Mouse (Mus musculus) hindbrain, embryonic 13.5 days (tissue): ENCODE measurements around the gene Gpld1. TPM values are rescaled to one million over a fixed set of nuclear protein-coding genes. Genes with fewer than 3 reads are reported as not detected.
A peak's percentile ranks its signal among the peaks of the same experiment; 100 is the strongest.

ENCODE experiments used
- ATAC-seq: fragments of 200-750 bp; cut with Nextera tagmentation; 2 replicates; pipeline ENCODE4 v1.8.0; 2017; ENCODE audit warnings: moderate TSS enrichment; ENCODE audit not compliant: low FRiP score
- H3K27ac ChIP-seq: fragments of 300-500 bp; sonication (generic); 2 replicates; pipeline ENCODE4 v1.5.1; 2015; ENCODE audit warnings: inconsistent platforms, mild to moderate bottlenecking, moderate library complexity
- H3K27me3 ChIP-seq: fragments of 300-500 bp; sonication (generic); 2 replicates; pipeline ENCODE4 v1.6.1; 2015; ENCODE audit warnings: mild to moderate bottlenecking, inconsistent platforms
- H3K36me3 ChIP-seq: fragments of 300-500 bp; sonication (generic); 2 replicates; pipeline ENCODE4 v1.6.1; 2015; ENCODE audit warnings: mild to moderate bottlenecking, inconsistent platforms
- H3K4me1 ChIP-seq: fragments of 300-500 bp; sonication (generic); replicated peaks from 2 replicates; pipeline ENCODE4 v1.6.1; 2015; ENCODE audit warnings: inconsistent platforms
- H3K4me2 ChIP-seq: fragments of 300-500 bp; sonication (generic); 2 replicates; pipeline ENCODE4 v1.6.1; 2015; ENCODE audit warnings: inconsistent platforms, mild to moderate bottlenecking, moderate library complexity
- H3K4me3 ChIP-seq: fragments of 300-500 bp; sonication (generic); 2 replicates; pipeline ENCODE4 v1.5.1; 2015; ENCODE audit warnings: mild to moderate bottlenecking, inconsistent platforms
- H3K9ac ChIP-seq: fragments of 300-500 bp; sonication (generic); 2 replicates; pipeline ENCODE4 v1.6.1; 2015; ENCODE audit warnings: mild to moderate bottlenecking, inconsistent platforms
- H3K9me3 ChIP-seq: fragments of 300-500 bp; sonication (generic); 2 replicates; pipeline ENCODE4 v1.6.1; 2016; ENCODE audit warnings: inconsistent platforms
- WGBS: fragments of 180-500 bp; shearing (Covaris S2); methylation state at CpG from one replicate; pipeline ENCODE4 v1.1.7; 2015; 5-methylcytosine and 5-hydroxymethylcytosine counted together
- polyA plus RNA-seq: library from polyadenylated mRNA; unstranded; fragments of >200 nt; fragmentation: Nextera tagmentation; extraction: Ambion mirVana; gene quantifications from 2 replicates; pipeline ENCODE4 v1.2.1, GENCODE M21; 2015

The Gpld1 gene
- polyA plus RNA-seq, 1 experiment from 2014 or later: 1.3 TPM

DNA sequence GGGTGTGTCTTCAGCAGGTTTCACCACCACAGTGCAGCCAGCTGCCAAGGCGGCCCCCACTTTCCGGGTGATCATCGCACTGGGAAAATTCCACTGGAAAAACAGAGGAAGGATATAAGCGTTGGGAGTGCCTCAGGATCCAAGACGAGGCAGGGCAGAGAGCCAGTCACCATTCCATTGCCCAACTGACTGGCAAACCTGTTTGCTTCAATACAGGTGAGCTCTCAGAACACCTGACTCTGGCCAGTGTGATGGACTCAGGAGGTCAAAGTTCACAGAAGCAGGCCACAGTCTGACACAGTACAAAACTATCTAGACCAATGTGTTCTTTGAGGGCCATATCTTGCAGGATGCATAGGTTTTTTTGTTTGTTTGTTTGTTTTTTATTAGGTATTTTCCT lies 19.0 kb upstream of the Gpld1 start:
- 96% methylated on average over 5 of the region's 5 CpGs for WGBS
- no peak overlapping the region for H3K9ac ChIP-seq
- peaks cover 45% of the 10 kb centered on the region for H3K36me3 ChIP-seq
- H3K27me3 ChIP-seq: no peaks in the 10 kb centered on the region
- no peak overlapping the region for H3K27ac ChIP-seq
- no peak for ATAC-seq
- no peak overlapping the region for H3K4me2 ChIP-seq
- no peak overlapping the region for H3K4me3 ChIP-seq
- no peaks in the 10 kb centered on the region for H3K4me1 ChIP-seq
- H3K9me3 ChIP-seq: no peaks in the 10 kb centered on the region

DNA sequence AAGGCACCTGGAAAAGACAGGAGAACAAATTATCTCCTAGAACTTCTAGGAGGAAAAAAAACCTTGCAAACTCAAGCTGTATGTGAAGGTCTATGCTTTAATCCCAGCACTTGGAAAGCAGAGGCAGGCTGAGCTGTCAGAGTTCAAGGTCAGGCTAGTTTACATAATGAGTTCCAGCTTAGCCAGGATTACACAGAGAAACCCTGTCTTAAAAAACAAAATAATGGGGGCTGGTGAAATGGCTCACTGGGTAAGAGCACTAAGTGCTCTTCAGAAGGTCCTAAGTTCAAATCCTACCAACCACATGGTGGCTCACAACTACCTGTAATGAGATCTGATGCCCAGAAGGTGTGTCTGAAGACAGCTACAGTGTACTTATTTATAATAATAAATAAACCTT lies 12.4 kb upstream of the Gpld1 start:
- Histone ChIP-seq H3K27ac (no peak overlapping the region), H3K27me3 (no peaks in the 10 kb centered on the region), H3K36me3 (peaks cover 7% of the 10 kb centered on the region; the same call in 1 of the 2 replicates), H3K4me2 (no peak overlapping the region), H3K4me1 (no peaks in the 10 kb centered on the region), H3K9ac (no peak overlapping the region), H3K9me3 (no peaks in the 10 kb centered on the region), H3K4me3 (no peak overlapping the region)
- ATAC-seq: no peak

DNA sequence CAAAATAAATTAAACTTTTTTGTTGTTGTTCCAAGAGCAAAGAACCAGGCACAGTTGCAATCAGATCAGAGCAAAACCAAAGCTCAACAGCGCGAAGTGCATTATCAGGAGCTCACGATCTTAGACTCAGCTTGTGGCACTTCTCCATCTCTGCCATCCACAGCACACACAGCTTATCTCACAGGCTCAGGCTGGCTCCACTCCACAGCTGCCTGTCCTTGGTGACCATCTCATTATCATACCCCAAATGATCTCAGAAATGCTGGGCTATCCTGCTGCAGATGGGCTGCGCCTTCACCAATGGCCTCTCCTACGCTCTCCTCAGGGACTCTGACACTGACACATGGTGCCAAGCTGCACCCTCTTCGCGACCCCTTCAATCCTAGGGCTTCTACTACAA lies 9.8 kb upstream of the Gpld1 start:
- no peaks in the 10 kb centered on the region for H3K9me3 ChIP-seq
- H3K4me2 ChIP-seq: no peak overlapping the region
- no peaks in the 10 kb centered on the region for H3K27me3 ChIP-seq
- H3K36me3 ChIP-seq: 0 out of 2 replicates have a peak, but pooled peaks cover 4% of the 10 kb centered on the region
- no peak overlapping the region for H3K9ac ChIP-seq
- no peak for ATAC-seq
- 90% methylated on average over 7 of the region's 7 CpGs for WGBS
- H3K4me1 ChIP-seq: peaks cover 15% of the 10 kb centered on the region
- no peak overlapping the region for H3K27ac ChIP-seq
- H3K4me3 ChIP-seq: no peak overlapping the region

DNA sequence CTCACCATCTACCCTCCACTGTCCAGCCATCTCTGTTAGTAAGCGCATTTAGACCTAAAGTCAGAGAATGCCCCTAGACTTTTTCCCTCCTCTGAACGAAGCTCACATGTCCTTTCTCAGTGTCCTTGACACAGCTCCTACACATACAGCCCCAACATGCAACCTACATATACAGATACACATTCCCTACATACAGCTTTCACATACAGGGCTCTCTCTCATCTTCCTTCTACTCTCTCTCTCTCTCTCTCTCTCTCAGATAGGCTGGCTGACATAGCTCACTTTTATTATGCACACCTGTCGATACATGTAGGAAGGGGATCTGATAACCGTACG lies 6.2 kb upstream of the Gpld1 start:
- peak overlapping the region; percentile 67 for H3K4me2 ChIP-seq
- peak overlapping the region; percentile 73 for H3K4me3 ChIP-seq
- H3K9ac ChIP-seq: peak overlapping the region; percentile 90
- no peaks in the 10 kb centered on the region for H3K27me3 ChIP-seq
- 0 out of 2 replicates have a peak, but pooled peaks cover 4% of the 10 kb centered on the region for H3K36me3 ChIP-seq
- 48% methylated on average over 5 of the region's 5 CpGs for WGBS
- H3K9me3 ChIP-seq: no peaks in the 10 kb centered on the region
- ATAC-seq: peak; percentile 38
- H3K27ac ChIP-seq: 0 out of 2 replicates have a peak overlapping the region, but pooled peaks have one; percentile 91
- peaks cover 27% of the 10 kb centered on the region for H3K4me1 ChIP-seq

DNA sequence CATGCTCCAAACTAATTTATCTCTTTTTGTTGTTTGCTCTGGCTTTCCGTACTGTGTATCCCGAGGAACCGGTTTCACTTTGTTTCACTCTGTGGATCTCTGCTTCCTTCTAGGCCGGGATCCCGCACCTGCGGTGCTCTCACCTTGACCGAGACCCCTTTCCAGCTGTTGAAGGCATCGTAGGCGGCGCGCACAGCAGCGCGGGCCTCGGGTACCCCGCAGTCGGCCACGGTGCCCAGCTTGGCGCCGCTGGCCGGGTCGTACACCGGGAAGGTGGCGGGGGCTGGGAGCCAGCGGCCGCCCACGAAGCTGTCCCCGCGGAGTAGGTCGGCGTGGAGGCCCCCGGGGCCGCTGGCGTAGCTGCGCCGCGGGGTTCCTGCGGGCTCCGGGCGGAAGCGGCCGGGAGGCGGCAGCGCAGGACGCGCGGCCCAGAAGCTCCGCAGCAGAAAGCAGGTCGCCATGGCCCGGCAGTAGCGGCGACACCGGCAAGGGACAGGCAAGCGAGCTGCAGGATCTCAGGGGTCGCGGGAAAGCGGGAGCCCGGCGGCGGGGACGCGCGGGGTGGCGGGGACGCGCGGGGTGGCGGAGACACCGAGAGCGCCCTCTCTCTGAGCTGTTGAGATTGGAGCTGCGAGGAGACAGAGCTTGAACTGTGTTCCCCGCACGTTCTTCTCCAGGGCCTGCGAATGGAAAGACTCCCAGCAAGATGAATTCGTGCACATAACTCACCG lies 5.7 kb upstream of the Gpld1 start, which contains the start of gene Aldh5a1:
Gene Aldh5a1, minus strand, starts transcription at position 554 of the 731 bp plus-strand sequence.
- peaks cover 30% of the 10 kb centered on the region for H3K4me1 ChIP-seq
- H3K9ac ChIP-seq: peak within 1 kb of the TSS; percentile 90
- WGBS: under 1% methylated on average over 72 of the region's 75 CpGs
- peak within 1 kb of the TSS; percentile 67 for H3K4me2 ChIP-seq
- H3K27ac ChIP-seq: peak within 1 kb of the TSS; percentile 91
- H3K4me3 ChIP-seq: peak within 1 kb of the TSS; percentile 73
- H3K27me3 ChIP-seq: no peaks in the 10 kb centered on the region
- peak; percentile 87 for ATAC-seq
- no peaks in the 10 kb centered on the region for H3K9me3 ChIP-seq
- H3K36me3 ChIP-seq: 0 out of 2 replicates have a peak, but pooled peaks cover 4% of the 10 kb centered on the region

DNA sequence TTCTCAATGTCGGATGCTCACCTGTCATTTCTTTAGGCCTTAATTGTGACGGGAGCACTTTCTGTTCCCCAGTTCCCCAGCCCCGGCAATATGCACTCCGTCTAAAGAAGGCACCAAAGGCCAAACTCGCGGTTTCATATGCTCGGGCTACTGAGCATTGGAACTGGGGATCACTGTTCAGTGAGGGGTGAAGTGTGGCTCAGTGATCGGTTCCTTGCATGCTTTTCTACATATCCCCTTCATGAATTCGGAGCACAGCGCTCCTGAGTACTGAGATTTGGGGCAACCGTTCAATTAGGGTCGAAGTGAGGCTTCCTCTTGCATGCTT lies 5.1 kb upstream of the Gpld1 start:
- H3K9me3 ChIP-seq: no peaks in the 10 kb centered on the region
- H3K36me3 ChIP-seq: 0 out of 2 replicates have a peak, but pooled peaks cover 4% of the 10 kb centered on the region
- peak; percentile 61 for ATAC-seq
- 19% methylated on average over 12 of the region's 12 CpGs for WGBS
- peak overlapping the region; percentile 90 for H3K9ac ChIP-seq
- H3K27me3 ChIP-seq: no peaks in the 10 kb centered on the region
- H3K4me2 ChIP-seq: peak overlapping the region; percentile 67
- H3K27ac ChIP-seq: peak overlapping the region; percentile 91
- peak overlapping the region; percentile 73 for H3K4me3 ChIP-seq
- H3K4me1 ChIP-seq: peaks cover 35% of the 10 kb centered on the region

DNA sequence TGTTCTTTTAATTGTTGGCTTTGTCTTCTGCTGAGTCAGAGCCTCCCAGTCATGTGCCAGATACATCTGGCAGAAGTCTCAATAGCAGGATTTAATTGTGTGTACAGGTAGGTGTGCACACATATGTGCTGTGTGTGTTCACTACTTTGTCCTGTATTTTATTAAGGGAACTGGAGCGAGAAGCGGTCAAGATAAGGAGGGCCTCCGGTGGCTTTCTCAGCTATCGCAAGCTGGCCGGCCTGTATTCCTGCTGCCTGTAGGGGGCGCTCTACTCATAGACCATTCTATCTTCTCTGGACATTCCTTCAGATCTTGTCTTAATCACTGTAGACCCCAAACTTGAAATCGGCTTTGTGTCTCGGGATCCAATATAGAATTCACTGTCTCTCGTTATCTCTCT lies 4.3 kb upstream of the Gpld1 start:
- no peak overlapping the region for H3K27ac ChIP-seq
- WGBS: 37% methylated on average over 9 of the region's 9 CpGs
- H3K4me2 ChIP-seq: no peak overlapping the region
- no peak overlapping the region for H3K9ac ChIP-seq
- peaks cover 35% of the 10 kb centered on the region for H3K4me1 ChIP-seq
- 0 out of 2 replicates have a peak, but pooled peaks cover 4% of the 10 kb centered on the region for H3K36me3 ChIP-seq
- no peaks in the 10 kb centered on the region for H3K9me3 ChIP-seq
- no peak for ATAC-seq
- H3K4me3 ChIP-seq: no peak overlapping the region
- H3K27me3 ChIP-seq: no peaks in the 10 kb centered on the region

DNA sequence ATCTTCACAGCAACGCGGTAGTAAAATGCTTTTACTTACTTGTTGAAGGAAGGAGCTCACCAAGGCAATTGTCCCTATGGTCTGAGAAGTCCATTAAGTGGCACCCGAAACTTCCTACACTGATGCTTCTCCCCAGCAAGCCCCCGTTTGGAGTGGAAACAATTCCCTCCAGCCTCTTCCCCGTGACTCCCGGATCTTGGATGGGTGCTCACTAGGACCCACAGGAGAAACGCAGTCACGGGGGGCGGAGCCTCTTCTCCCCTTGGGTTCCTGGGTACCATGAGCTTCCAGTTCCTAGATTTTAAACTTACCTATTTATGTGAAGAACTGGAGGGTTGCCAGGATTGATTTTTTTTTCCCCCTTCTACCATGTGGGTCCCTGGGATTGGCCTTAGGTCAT lies 3.5 kb upstream of the Gpld1 start:
- WGBS: 91% methylated on average over 9 of the region's 9 CpGs
- no peak for ATAC-seq
- Histone ChIP-seq H3K4me3 (no peak overlapping the region), H3K4me1 (peaks cover 35% of the 10 kb centered on the region), H3K36me3 (0 out of 2 replicates have a peak, but pooled peaks cover 1% of the 10 kb centered on the region), H3K4me2 (no peak overlapping the region), H3K9ac (no peak overlapping the region), H3K27ac (no peak overlapping the region), H3K9me3 (no peaks in the 10 kb centered on the region), H3K27me3 (no peaks in the 10 kb centered on the region)

DNA sequence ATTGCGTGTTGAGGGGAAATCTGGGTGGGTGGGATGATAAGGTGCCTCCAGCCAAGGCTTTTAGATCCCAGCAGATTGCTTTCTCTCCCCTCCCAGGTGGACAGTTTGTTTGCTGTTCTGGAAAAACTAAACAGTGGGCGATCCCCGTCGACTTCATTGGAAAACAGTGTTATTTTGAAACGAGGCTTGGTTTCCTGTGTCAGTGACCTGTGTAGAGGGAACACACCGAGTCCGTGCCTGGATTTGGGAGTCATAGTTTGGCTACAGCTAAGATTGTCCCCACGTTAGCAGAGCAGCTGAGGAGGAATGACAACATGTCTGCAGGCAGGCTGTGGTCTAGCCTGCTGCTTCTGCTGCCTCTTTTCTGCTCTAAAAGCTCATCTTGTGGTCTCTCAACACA lies 351 bp downstream of the Gpld1 start:
- Histone ChIP-seq H3K4me1 (peaks cover 23% of the 10 kb centered on the region), H3K27ac (no peak overlapping the region), H3K4me3 (no peak overlapping the region), H3K9me3 (no peaks in the 10 kb centered on the region), H3K27me3 (no peaks in the 10 kb centered on the region), H3K36me3 (no peaks in the 10 kb centered on the region), H3K9ac (no peak overlapping the region), H3K4me2 (no peak overlapping the region)
- no peak for ATAC-seq
- WGBS: 79% methylated on average over 8 of the region's 8 CpGs

DNA sequence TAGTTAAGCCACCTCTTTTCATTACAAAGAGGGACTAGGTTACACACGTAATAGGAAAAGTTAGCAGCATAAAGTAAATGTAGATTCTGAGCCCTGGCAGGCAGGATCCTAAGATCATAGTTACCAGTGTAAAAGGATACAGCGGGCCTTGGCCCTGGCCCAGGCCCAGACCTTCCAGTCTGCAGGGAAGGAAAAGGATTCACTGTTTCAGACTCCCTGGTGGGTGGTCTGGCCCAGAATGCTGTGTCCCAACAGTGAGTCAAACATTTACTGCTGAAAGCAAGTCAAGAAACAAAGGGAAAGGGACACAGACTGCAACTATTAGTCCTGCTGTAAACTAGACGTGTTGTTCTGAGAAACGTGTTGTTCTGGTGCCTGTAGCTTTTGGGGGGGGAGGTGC lies 2.6 kb downstream of the Gpld1 start:
- H3K4me2 ChIP-seq: no peak overlapping the region
- peak; percentile 68 for ATAC-seq
- WGBS: 12% methylated on average over 4 of the region's 4 CpGs

DNA sequence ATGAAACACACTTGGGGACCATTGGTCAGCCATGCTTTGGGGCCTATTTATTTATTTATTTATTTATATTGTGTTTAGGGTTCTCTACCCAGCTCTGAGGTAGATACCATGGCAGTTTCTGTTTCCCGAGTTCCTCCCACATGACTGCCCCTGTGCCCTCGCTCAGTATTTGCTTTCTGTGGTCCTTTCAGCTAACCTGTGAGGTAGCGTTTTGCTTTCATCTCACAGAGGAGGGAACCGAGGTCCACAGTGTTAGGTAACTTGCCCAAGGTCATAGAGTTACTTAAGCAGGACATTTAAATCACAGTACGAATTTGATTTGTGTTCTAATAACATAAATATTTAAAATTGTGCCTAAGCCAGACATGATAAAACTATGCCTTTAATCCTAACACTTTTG lies 4.2 kb downstream of the Gpld1 start:
- ATAC-seq: no peak
- H3K27me3 ChIP-seq: no peaks in the 10 kb centered on the region
- no peak overlapping the region for H3K4me2 ChIP-seq
- peaks cover 8% of the 10 kb centered on the region; the same call in 1 of the 2 replicates for H3K4me1 ChIP-seq
- no peak overlapping the region for H3K9ac ChIP-seq
- H3K27ac ChIP-seq: no peak overlapping the region
- H3K36me3 ChIP-seq: no peaks in the 10 kb centered on the region
- no peaks in the 10 kb centered on the region for H3K9me3 ChIP-seq
- WGBS: 90% methylated on average over 5 of the region's 5 CpGs
- no peak overlapping the region for H3K4me3 ChIP-seq

More for the DNA sequence above, 2.6 kb downstream of the Gpld1 start:
- Histone ChIP-seq H3K4me3 (no peak overlapping the region), H3K27ac (no peak overlapping the region), H3K9me3 (no peaks in the 10 kb centered on the region), H3K9ac (no peak overlapping the region), H3K36me3 (no peaks in the 10 kb centered on the region), H3K27me3 (no peaks in the 10 kb centered on the region), H3K4me1 (peaks cover 18% of the 10 kb centered on the region)

DNA sequence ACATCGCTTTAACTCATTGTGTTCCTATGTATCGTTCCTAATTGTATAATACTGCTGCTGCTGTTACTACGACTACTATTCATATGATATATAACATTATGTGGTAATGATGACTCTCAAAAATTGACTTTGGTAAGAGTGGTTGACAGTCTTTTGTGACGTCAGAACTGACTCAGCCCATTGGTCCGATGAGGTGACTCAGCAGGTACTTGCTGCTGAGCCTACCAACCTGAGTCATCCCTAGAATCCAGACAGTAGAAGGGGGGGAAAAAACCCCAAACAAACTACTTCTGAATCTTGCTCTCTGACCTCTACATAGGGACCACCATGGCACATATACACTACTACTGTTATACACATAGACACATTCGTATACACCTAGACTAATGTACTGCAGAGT lies 5.9 kb downstream of the Gpld1 start:
- Histone ChIP-seq H3K27ac (no peak overlapping the region), H3K4me1 (0 out of 2 replicates have a peak, but pooled peaks cover 3% of the 10 kb centered on the region), H3K9ac (no peak overlapping the region), H3K4me3 (no peak overlapping the region), H3K4me2 (no peak overlapping the region), H3K9me3 (no peaks in the 10 kb centered on the region), H3K36me3 (no peaks in the 10 kb centered on the region), H3K27me3 (no peaks in the 10 kb centered on the region; the same call in 1 of the 2 replicates)
- ATAC-seq: no peak
- 88% methylated on average over 6 of the region's 6 CpGs for WGBS

DNA sequence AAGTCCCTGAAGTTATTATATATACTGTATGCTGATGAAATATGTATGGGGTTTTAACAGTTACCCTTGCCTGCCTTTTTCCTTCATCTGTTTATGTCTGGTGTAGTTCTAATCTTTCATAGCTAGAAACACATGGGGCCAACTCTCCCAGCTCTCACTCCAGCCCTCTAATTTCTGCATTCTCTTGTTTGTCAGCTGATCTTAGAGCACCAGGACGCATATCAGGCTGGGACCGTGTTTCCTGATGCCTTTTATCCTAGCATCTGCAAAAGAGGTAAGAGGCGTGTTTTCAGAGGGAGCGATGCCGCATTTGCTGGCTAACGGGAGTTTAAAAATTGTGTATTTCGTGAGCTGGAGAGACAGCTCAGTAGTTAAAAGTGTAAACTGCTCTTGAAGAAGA lies 9.7 kb downstream of the Gpld1 start:
- H3K4me1 ChIP-seq: no peaks in the 10 kb centered on the region
- 91% methylated on average over 7 of the region's 7 CpGs for WGBS
- H3K4me3 ChIP-seq: no peak overlapping the region
- H3K27me3 ChIP-seq: no peaks in the 10 kb centered on the region; the same call in 1 of the 2 replicates
- H3K9ac ChIP-seq: no peak overlapping the region
- H3K9me3 ChIP-seq: no peaks in the 10 kb centered on the region
- H3K27ac ChIP-seq: no peak overlapping the region
- H3K36me3 ChIP-seq: no peaks in the 10 kb centered on the region
- no peak overlapping the region for H3K4me2 ChIP-seq
- no peak for ATAC-seq
